Mouse (Mus musculus) E14TG2a.4 (cell line): ENCODE results near the gene Abcb9.

Source experiments
- CTCF ChIP-seq: conservative IDR thresholded peaks from 2 replicates; pipeline ENCODE4 v1.5.1; 2014; ENCODE audit warnings: low read length
- NANOG ChIP-seq: IDR thresholded peaks from 2 replicates; pipeline ENCODE4 v1.6.1; 2014; ENCODE audit warnings: borderline replicate concordance, low read length, mixed read lengths
- POU5F1 ChIP-seq: IDR thresholded peaks from 2 replicates; pipeline ENCODE4 v1.6.1; 2014; ENCODE audit warnings: low read length, borderline replicate concordance

- TF ChIP-seq CTCF (no peak), POU5F1 (no peak), NANOG (no peak)
Measured at GRCm38 (mm10) chr5:124058749-124059148, 36.8 kb downstream of the Abcb9 start.
